Mouse (Mus musculus): ENCODE results near the gene Pcsk5.

DNA sequence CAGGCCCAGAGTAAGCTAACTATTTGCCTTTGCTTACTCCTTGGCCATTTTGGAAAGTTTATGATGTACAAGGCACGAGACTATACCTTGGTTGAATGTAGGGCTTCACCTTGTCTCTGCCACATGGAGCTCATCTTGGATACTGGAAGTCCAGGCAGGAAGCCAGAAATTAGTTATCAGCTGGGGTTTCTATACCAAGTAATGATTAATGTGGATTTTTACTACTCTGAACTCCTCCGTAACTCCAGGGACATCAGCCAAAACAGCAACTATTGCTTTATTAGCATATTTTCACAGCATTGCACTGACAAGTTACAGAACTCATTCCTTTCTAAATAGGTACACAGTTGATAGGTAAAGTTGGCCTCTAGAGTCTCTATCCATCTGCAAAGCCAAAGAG is 54.2 kb downstream of the Pcsk5 start:
- no peak for TF ChIP-seq CTCF (IDR thresholded peaks at IDR 0.05; ENCODE audit: extremely low read depth, insufficient read length, insufficient replicate concordance, low read depth, low read length)
- no peak for TF ChIP-seq POLR2A (IDR thresholded peaks at IDR 0.05; ENCODE audit: low read depth, low read length)
